Mouse (Mus musculus): ENCODE measurements at regions not wholly inside any gene's neighbourhood (a gene's known extent, or its start where the extent isn't known, plus 50 kb on each side); places are given as distances from the start of the nearest gene placed in this dataset.

DNA sequence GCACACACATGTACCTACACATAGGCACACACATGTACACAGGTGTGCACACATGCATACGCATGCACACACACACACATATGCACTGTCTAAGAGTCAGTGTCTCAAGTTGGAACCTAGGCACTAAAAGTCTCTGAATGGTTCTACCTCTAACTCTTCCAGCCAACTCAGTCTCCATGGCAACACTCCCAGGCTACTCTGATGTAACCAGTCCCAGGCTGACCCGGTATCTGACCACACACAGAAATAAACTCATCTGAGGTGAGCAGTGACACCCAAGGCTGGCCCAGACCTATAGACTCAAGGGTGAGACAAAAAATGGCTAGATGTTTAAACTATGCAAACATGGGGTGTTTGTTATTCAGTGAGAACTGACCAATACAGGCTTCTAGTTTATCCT lies 262.1 kb downstream of the Setd4 start:
- 84% methylated on average over 2 of the region's 2 CpGs for WGBS
- no peak overlapping the region for H3K4me2 ChIP-seq

DNA sequence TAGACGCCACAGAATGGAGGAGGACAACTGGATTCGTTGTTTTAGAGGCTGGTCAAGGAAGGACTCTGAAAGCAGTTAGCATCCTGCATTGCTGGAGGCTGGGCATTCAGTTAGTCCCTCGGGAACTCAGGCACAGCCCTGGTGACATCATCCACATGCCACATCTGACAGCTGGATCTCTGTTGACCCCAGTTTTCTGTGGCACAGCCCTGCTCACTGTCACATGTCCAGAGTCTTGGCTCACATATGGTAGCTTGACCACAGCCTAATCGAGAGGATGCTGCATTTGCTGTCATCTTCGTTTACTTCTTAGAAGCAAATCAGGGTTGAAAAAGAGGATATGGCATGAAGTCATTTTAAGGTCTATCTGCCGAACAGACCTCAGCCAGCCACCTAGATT lies 265.1 kb downstream of the Setd4 start:
- Histone ChIP-seq H3K36me3 (no peaks in the 10 kb centered on the region), H3K4me1 (replicated peaks) (peaks cover 18% of the 10 kb centered on the region), H3K9me3 (replicated peaks) (peaks cover 10% of the 10 kb centered on the region), H3K9ac (no peak overlapping the region), H3K4me2 (no peak overlapping the region), H3K27me3 (replicated peaks) (peaks cover 45% of the 10 kb centered on the region), H3K27ac (ENCODE audit: poor library complexity, severe bottlenecking) (no peak overlapping the region), H3K4me3 (no peak overlapping the region)
- no peak for ATAC-seq (ENCODE audit: insufficient number of reproducible peaks, low FRiP score)
- 61% methylated on average over 6 of the region's 6 CpGs for WGBS

More for the DNA sequence above, 262.1 kb downstream of the Setd4 start:
- Histone ChIP-seq H3K4me1 (replicated peaks) (0 out of 2 replicates have a peak, but pooled peaks cover 5% of the 10 kb centered on the region), H3K36me3 (no peaks in the 10 kb centered on the region), H3K9ac (no peak overlapping the region), H3K27ac (ENCODE audit: poor library complexity, severe bottlenecking) (no peak overlapping the region), H3K4me3 (no peak overlapping the region), H3K9me3 (replicated peaks) (peaks cover 2% of the 10 kb centered on the region; the same call in 1 of the 2 replicates), H3K27me3 (replicated peaks) (peaks cover 45% of the 10 kb centered on the region)
- no peak for ATAC-seq (ENCODE audit: insufficient number of reproducible peaks, low FRiP score)

DNA sequence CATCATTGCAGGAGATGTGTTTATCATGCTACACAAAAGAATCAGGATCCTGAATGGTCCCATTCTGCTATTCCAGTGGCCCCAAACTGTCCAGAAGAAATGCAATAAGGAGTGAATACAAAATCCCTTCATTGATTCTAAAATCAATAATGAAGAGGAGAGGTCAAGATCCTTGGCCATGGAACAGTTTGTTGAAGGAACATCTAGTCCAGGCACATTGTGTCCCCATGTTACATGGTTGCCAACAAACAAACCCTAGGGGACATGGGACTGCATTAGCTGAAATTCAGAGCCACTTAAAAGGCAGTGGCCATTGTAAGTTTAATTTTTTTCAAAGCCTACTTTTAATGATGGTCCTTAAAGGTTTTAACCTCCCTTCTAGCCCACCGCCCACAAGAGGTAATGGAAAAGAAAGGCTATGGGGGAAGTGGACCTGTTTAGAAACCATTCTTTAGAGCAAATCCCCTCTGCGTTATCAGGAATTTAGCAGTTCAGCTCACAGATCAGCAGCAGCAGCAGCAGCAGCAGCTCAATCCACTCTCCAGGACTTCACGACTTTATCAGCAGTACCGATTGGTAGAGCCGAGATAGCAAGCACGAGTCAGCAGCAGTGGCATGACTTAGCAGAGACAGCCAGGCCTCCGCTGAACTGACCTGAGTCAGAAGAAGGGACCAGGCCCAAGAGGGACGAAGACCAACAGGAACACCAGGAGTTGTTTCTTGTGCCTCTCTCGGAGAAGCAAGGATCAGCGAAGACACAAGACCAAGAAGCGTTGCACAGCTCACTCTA lies 268.3 kb downstream of the Setd4 start:
- Histone ChIP-seq H3K9ac (no peak overlapping the region), H3K36me3 (no peaks in the 10 kb centered on the region), H3K4me2 (no peak overlapping the region), H3K4me1 (replicated peaks) (peaks cover 16% of the 10 kb centered on the region), H3K27me3 (replicated peaks) (peaks cover 51% of the 10 kb centered on the region), H3K27ac (ENCODE audit: poor library complexity, severe bottlenecking) (no peak overlapping the region), H3K4me3 (no peak overlapping the region), H3K9me3 (replicated peaks) (peaks cover 10% of the 10 kb centered on the region)
- peak; percentile 89 for ATAC-seq (ENCODE audit: insufficient number of reproducible peaks, low FRiP score)
- WGBS: 32% methylated on average over 11 of the region's 11 CpGs

DNA sequence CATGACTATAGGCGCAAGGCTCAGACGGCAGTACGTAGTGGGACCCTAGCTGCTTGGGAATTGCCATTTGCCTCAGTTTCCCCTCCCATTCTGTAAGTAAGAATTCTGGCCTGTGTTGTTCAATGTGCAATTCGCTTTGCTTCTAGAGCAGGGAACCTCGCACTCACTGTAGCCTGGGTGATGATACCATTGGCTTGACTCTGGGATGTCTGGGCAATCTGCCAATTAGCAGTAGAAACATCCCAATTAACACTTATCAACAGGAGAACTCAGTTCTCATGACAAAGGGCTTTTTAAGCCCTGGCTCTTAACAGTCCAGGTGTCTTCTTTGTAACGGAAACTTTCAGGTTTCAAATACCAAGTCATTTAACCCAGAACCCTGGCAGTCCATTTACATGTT lies 270.2 kb downstream of the Setd4 start:
- Histone ChIP-seq H3K4me1 (replicated peaks) (peaks cover 26% of the 10 kb centered on the region), H3K27ac (ENCODE audit: poor library complexity, severe bottlenecking) (no peak overlapping the region), H3K9me3 (replicated peaks) (peaks cover 10% of the 10 kb centered on the region), H3K27me3 (replicated peaks) (peaks cover 50% of the 10 kb centered on the region), H3K4me3 (no peak overlapping the region), H3K4me2 (no peak overlapping the region), H3K36me3 (no peaks in the 10 kb centered on the region), H3K9ac (no peak overlapping the region)
- WGBS: 68% methylated on average over 6 of the region's 6 CpGs
- no peak for ATAC-seq (ENCODE audit: insufficient number of reproducible peaks, low FRiP score)

DNA sequence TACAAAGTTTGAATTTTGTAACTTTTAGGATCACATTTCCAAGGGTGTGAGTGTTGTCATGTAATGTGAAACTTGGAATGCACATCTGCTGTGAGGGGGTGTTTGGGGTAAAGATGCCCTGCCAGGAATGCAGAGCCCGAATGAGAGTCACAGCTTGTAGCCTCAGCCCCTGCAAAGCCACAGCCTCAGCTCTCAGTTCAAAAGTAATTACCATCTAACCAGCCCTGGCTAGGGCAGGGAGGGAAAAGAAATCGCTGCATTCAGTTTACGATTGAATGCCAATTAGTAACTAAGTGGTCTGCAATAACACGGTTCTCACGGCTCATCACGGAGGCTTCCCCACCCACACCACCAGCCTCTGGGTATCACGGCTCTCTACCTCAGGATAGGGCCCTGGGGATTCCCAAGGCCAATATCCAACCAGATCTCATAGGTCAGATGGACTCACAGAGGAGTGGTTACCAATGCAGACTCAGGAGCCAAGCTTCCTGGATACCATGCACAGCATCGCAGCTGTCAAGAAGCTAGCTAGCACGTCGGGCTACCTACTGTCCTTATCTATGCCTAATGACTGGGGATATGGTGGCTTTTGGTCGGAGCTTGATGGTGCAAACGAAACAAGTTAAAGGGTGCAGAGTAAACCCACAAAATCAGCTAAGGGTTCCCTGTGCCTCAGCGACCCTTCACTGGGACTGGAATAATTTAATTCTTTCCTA lies 275.0 kb downstream of the Setd4 start:
- Histone ChIP-seq H3K4me3 (no peak overlapping the region), H3K4me2 (peak overlapping the region; percentile 23; the same call in 1 of the 2 replicates), H3K9me3 (replicated peaks) (no peaks in the 10 kb centered on the region), H3K36me3 (no peaks in the 10 kb centered on the region), H3K27me3 (replicated peaks) (peaks cover 39% of the 10 kb centered on the region), H3K27ac (ENCODE audit: poor library complexity, severe bottlenecking) (no peak overlapping the region), H3K4me1 (replicated peaks) (peaks cover 10% of the 10 kb centered on the region), H3K9ac (no peak overlapping the region)
- ATAC-seq (ENCODE audit: insufficient number of reproducible peaks, low FRiP score): no peak
- WGBS: 20% methylated on average over 13 of the region's 13 CpGs

DNA sequence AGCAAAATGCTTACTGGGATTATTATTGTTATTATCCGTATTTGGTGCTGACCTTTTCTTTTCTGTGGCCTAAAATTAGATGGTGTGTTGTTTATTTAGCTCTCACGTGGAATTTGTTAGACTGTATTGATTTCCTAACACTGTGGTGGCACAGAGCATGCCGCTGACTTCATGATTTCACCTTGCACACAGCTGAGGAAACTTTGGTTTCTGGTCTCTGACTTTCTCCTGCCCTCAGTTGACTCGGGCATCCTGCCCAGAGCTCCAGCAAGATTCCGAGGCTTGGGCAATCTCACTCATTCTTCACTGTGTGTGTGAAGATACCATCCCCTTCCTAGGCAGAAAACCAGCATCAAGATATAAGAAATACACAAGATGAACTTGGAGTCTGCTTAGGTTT lies 279.0 kb downstream of the Setd4 start:
- H3K27me3 ChIP-seq (replicated peaks): peaks cover 17% of the 10 kb centered on the region
- H3K9me3 ChIP-seq (replicated peaks): no peaks in the 10 kb centered on the region
- no peak overlapping the region for H3K4me2 ChIP-seq
- WGBS: 74% methylated on average over 5 of the region's 5 CpGs
- H3K27ac ChIP-seq (ENCODE audit: poor library complexity, severe bottlenecking): no peak overlapping the region
- H3K9ac ChIP-seq: no peak overlapping the region
- ATAC-seq (ENCODE audit: insufficient number of reproducible peaks, low FRiP score): no peak
- H3K36me3 ChIP-seq: no peaks in the 10 kb centered on the region
- no peak overlapping the region for H3K4me3 ChIP-seq
- peaks cover 10% of the 10 kb centered on the region for H3K4me1 ChIP-seq (replicated peaks)

DNA sequence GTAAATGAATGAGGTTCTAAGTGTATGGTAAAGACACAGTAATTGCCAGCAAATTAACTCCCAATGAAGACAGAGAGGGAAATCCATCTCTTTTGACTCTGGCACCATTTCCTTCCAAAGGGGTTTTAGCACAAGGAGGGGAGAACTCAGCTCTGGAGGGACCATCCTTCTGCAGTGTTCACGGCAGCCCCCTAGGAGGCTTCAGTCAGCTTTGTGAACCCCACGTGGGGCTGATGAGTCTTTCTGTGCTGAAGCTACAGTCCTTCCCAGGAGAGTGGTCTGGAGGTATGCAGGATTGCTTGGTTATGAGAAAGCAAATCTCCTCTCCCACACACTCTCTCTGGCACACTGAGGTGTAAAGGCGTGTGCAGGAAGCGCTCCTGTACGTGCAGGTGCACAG lies 280.7 kb downstream of the Setd4 start:
- no peak overlapping the region for H3K4me3 ChIP-seq
- H3K9me3 ChIP-seq (replicated peaks): no peaks in the 10 kb centered on the region
- H3K36me3 ChIP-seq: no peaks in the 10 kb centered on the region
- no peak overlapping the region for H3K4me2 ChIP-seq
- no peak overlapping the region for H3K27ac ChIP-seq (ENCODE audit: poor library complexity, severe bottlenecking)
- H3K4me1 ChIP-seq (replicated peaks): no peaks in the 10 kb centered on the region
- 66% methylated on average over 5 of the region's 5 CpGs for WGBS
- H3K27me3 ChIP-seq (replicated peaks): 0 out of 2 replicates have a peak, but pooled peaks cover 9% of the 10 kb centered on the region
- H3K9ac ChIP-seq: no peak overlapping the region
- ATAC-seq (ENCODE audit: insufficient number of reproducible peaks, low FRiP score): no peak

DNA sequence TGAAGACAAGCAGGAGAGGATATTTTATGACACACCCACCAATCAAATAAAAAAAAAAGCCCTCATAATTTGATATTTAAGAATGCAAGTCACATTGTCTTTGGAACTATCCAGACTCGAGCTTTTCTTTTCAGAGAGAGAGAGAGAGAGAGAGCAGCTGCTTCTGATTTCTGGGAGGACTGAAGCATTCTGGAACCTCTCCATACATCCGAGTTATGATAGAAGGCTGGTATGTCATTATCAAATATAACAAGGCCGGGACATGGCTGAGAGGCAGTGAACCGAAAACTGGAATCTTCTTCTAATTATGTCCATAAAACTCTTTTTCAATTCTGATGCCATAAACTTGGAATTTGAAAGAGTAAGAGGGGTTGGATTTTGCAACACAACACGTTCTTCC lies 284.3 kb downstream of the Setd4 start:
- 70% methylated on average over 5 of the region's 5 CpGs for WGBS
- Histone ChIP-seq H3K36me3 (no peaks in the 10 kb centered on the region), H3K4me1 (replicated peaks) (no peaks in the 10 kb centered on the region), H3K9me3 (replicated peaks) (no peaks in the 10 kb centered on the region), H3K27me3 (replicated peaks) (0 out of 2 replicates have a peak, but pooled peaks cover 11% of the 10 kb centered on the region), H3K9ac (no peak overlapping the region), H3K4me2 (no peak overlapping the region), H3K27ac (ENCODE audit: poor library complexity, severe bottlenecking) (no peak overlapping the region), H3K4me3 (no peak overlapping the region)
- ATAC-seq (ENCODE audit: insufficient number of reproducible peaks, low FRiP score): no peak

DNA sequence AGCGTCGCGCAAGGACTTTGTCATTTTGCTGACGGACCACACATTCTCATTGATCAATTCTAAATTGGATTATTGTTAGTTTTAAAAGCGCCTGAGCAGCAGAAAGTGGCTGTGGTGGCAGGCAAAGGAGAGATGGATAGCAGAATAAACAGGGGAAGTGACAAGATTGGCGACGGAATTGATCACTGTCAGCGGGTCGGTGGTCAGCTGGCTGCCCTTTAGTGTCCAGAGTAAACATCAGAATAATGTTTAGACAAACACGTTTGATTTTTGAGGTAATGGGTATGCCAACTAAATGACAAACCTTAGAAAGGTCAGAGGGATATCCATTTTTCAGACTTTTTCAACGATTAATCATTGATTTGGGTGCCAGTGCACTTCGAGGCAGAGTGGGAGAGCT lies 292.2 kb downstream of the Setd4 start:
- Histone ChIP-seq H3K27ac (ENCODE audit: poor library complexity, severe bottlenecking) (no peak overlapping the region), H3K27me3 (replicated peaks) (0 out of 2 replicates have a peak, but pooled peaks cover 1% of the 10 kb centered on the region), H3K4me1 (replicated peaks) (no peaks in the 10 kb centered on the region), H3K9me3 (replicated peaks) (peaks cover 6% of the 10 kb centered on the region), H3K4me2 (no peak overlapping the region), H3K9ac (no peak overlapping the region), H3K36me3 (no peaks in the 10 kb centered on the region), H3K4me3 (no peak overlapping the region)
- WGBS: 66% methylated on average over 12 of the region's 12 CpGs
- no peak for ATAC-seq (ENCODE audit: insufficient number of reproducible peaks, low FRiP score)

DNA sequence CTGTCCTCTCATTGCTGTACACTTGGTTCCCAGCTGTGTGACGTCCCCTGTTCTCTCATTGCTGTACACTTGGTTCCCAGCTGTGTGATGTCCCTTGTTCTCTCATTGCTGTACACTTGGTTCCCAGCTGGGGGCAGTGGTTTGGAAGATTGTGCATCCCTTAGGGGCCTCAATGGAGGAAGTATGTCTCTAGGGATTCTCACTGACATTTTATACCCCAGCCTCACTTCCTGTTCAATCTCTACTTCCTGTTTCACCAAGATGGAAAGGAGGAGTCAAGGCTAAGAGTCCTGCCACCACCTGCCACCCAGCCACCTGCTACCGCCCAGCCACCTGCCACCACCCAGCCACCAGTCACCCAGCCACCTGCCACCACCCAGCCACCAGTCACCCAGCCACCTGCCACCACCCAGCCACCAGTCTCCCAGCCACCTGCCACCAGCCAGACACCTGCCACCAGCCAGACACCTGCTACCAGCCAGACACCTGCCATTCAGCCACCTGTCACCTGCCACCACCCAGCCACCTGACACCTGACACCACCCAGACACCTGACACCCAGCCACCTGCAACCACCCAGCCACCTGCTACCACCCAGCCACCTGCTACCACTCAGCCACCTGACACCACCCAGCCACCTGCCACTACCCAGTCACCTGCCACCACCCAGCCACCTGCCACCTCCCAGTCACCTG lies 295.1 kb downstream of the Setd4 start:
- H3K36me3 ChIP-seq: no peaks in the 10 kb centered on the region
- no peak overlapping the region for H3K27ac ChIP-seq (ENCODE audit: poor library complexity, severe bottlenecking)
- no peaks in the 10 kb centered on the region for H3K4me1 ChIP-seq (replicated peaks)
- 90% methylated on average over 2 of the region's 2 CpGs for WGBS
- H3K4me3 ChIP-seq: no peak overlapping the region
- ATAC-seq (ENCODE audit: insufficient number of reproducible peaks, low FRiP score): no peak
- H3K27me3 ChIP-seq (replicated peaks): 0 out of 2 replicates have a peak, but pooled peaks cover 5% of the 10 kb centered on the region
- H3K9ac ChIP-seq: no peak overlapping the region
- peaks cover 6% of the 10 kb centered on the region for H3K9me3 ChIP-seq (replicated peaks)
- H3K4me2 ChIP-seq: no peak overlapping the region

DNA sequence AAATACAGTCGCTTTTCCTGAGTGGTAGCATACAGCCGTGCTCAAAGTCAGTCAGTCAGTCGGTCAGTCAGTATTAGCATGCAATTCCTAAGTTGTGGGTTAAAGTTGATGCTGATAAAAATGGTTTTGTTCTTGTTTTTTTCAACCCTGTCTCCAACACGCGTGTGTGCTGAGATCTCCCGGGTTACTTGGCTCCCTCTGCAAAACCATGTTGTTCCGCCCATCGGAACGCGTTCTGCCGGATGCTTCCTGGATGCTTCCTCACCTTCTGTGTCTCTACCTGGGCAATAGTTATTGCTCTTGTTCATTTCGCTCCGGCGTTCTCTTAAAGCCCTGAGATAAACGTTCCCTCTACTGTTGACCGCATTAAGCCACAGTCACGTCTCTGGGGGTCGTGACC lies 296.9 kb downstream of the Setd4 start:
- 0 out of 2 replicates have a peak, but pooled peaks cover 5% of the 10 kb centered on the region for H3K27me3 ChIP-seq (replicated peaks)
- H3K9ac ChIP-seq: no peak overlapping the region
- H3K4me2 ChIP-seq: no peak overlapping the region
- peaks cover 6% of the 10 kb centered on the region for H3K9me3 ChIP-seq (replicated peaks)
- no peak overlapping the region for H3K4me3 ChIP-seq
- no peak for ATAC-seq (ENCODE audit: insufficient number of reproducible peaks, low FRiP score)
- no peak overlapping the region for H3K27ac ChIP-seq (ENCODE audit: poor library complexity, severe bottlenecking)
- 90% methylated on average over 18 of the region's 18 CpGs for WGBS
- no peaks in the 10 kb centered on the region for H3K36me3 ChIP-seq
- no peaks in the 10 kb centered on the region for H3K4me1 ChIP-seq (replicated peaks)

Measured in heart, embryonic 12.5 days (tissue).